Mouse (Mus musculus): Measurements from ENCODE around the gene Mapk1ip1l. TPM values are rescaled to one million over a fixed set of nuclear protein-coding genes. Genes with fewer than 3 reads are reported as not detected.

Mapk1ip1l gene
- 13.5 and 14.6 TPM in 2 replicates for polyA plus RNA-seq (2012; ENCODE audit: insufficient read depth, insufficient read length, missing spikeins)

- H3K4me3 ChIP-seq (ENCODE audit: insufficient read depth, low read depth, low read length), result peak within 1 kb of the TSS; percentile 100
- peak within 1 kb of the TSS; percentile 99 for H3K27ac ChIP-seq (replicated peaks; ENCODE audit: low read depth, low read length)
Observed at GRCm38 (mm10) chr14:47297785-47298407, at the start of gene Mapk1ip1l. Mapk1ip1l (plus strand) TSS chr14:47298266.

GRCm38 (mm10) chr14:47249839-47250238 is 48.2 kb upstream of the Mapk1ip1l start:
- Histone ChIP-seq H3K4me3 (ENCODE audit: insufficient read depth, low read depth, low read length) (no peak overlapping the region), H3K4me1 (ENCODE audit: control insufficient read depth, insufficient read depth, insufficient read length, low read length) (no peaks in the 10 kb centered on the region), H3K27ac (replicated peaks; ENCODE audit: low read depth, low read length) (no peak overlapping the region)

More at GRCm38 (mm10) chr14:47297785-47298407, at the start of gene Mapk1ip1l:
- H3K4me1 ChIP-seq (ENCODE audit: control insufficient read depth, insufficient read depth, insufficient read length, low read length), result peaks cover 6% of the 10 kb centered on the region

- H3K4me1 ChIP-seq (ENCODE audit: control insufficient read depth, insufficient read depth, insufficient read length, low read length), result no peaks in the 10 kb centered on the region
- no peak overlapping the region for H3K27ac ChIP-seq (replicated peaks; ENCODE audit: low read depth, low read length)
- H3K4me3 ChIP-seq (ENCODE audit: insufficient read depth, low read depth, low read length), result no peak overlapping the region
Observed at GRCm38 (mm10) chr14:47264866-47265265, 33.2 kb upstream of the Mapk1ip1l start.

GRCm38 (mm10) chr14:47265829-47266228 is 32.2 kb upstream of the Mapk1ip1l start:
- Histone ChIP-seq H3K27ac (replicated peaks; ENCODE audit: low read depth, low read length) (no peak overlapping the region), H3K4me3 (ENCODE audit: insufficient read depth, low read depth, low read length) (no peak overlapping the region), H3K4me1 (ENCODE audit: control insufficient read depth, insufficient read depth, insufficient read length, low read length) (no peaks in the 10 kb centered on the region)

GRCm38 (mm10) chr14:47269056-47269455 is 29.0 kb upstream of the Mapk1ip1l start:
- Histone ChIP-seq H3K27ac (replicated peaks; ENCODE audit: low read depth, low read length) (no peak overlapping the region), H3K4me1 (ENCODE audit: control insufficient read depth, insufficient read depth, insufficient read length, low read length) (no peaks in the 10 kb centered on the region), H3K4me3 (ENCODE audit: insufficient read depth, low read depth, low read length) (no peak overlapping the region)

- Histone ChIP-seq H3K4me3 (ENCODE audit: insufficient read depth, low read depth, low read length) (no peak overlapping the region), H3K4me1 (ENCODE audit: control insufficient read depth, insufficient read depth, insufficient read length, low read length) (no peaks in the 10 kb centered on the region), H3K27ac (replicated peaks; ENCODE audit: low read depth, low read length) (no peak overlapping the region)
Observed at GRCm38 (mm10) chr14:47269706-47270105, 28.4 kb upstream of the Mapk1ip1l start.

GRCm38 (mm10) chr14:47273751-47274150 is 24.3 kb upstream of the Mapk1ip1l start:
- Histone ChIP-seq H3K4me3 (ENCODE audit: insufficient read depth, low read depth, low read length) (no peak overlapping the region), H3K4me1 (ENCODE audit: control insufficient read depth, insufficient read depth, insufficient read length, low read length) (no peaks in the 10 kb centered on the region), H3K27ac (replicated peaks; ENCODE audit: low read depth, low read length) (no peak overlapping the region)

GRCm38 (mm10) chr14:47275417-47275816 is 22.6 kb upstream of the Mapk1ip1l start:
- H3K4me3 ChIP-seq (ENCODE audit: insufficient read depth, low read depth, low read length), result no peak overlapping the region
- H3K4me1 ChIP-seq (ENCODE audit: control insufficient read depth, insufficient read depth, insufficient read length, low read length), result no peaks in the 10 kb centered on the region
- H3K27ac ChIP-seq (replicated peaks; ENCODE audit: low read depth, low read length), result no peak overlapping the region

GRCm38 (mm10) chr14:47276036-47276603 is 21.9 kb upstream of the Mapk1ip1l start:
- H3K27ac ChIP-seq (replicated peaks; ENCODE audit: low read depth, low read length), result no peak overlapping the region
- H3K4me1 ChIP-seq (ENCODE audit: control insufficient read depth, insufficient read depth, insufficient read length, low read length), result no peaks in the 10 kb centered on the region
- peak overlapping the region; percentile 84 for H3K4me3 ChIP-seq (ENCODE audit: insufficient read depth, low read depth, low read length)

GRCm38 (mm10) chr14:47276637-47277393 is 21.3 kb upstream of the Mapk1ip1l start, which contains the start of the genes Wdhd1 and Socs4:
Wdhd1 (minus strand) TSS chr14:47276857.
Socs4 (plus strand) TSS chr14:47276931.
- Histone ChIP-seq H3K27ac (replicated peaks; ENCODE audit: low read depth, low read length) (peak within 1 kb of the TSS; percentile 88), H3K4me3 (ENCODE audit: insufficient read depth, low read depth, low read length) (peak within 1 kb of the TSS; percentile 84), H3K4me1 (ENCODE audit: control insufficient read depth, insufficient read depth, insufficient read length, low read length) (no peaks in the 10 kb centered on the region)

- H3K4me3 ChIP-seq (ENCODE audit: insufficient read depth, low read depth, low read length), result no peak overlapping the region
- no peaks in the 10 kb centered on the region for H3K4me1 ChIP-seq (ENCODE audit: control insufficient read depth, insufficient read depth, insufficient read length, low read length)
- no peak overlapping the region for H3K27ac ChIP-seq (replicated peaks; ENCODE audit: low read depth, low read length)
Observed at GRCm38 (mm10) chr14:47279058-47279457, 19.0 kb upstream of the Mapk1ip1l start.

- Histone ChIP-seq H3K4me1 (ENCODE audit: control insufficient read depth, insufficient read depth, insufficient read length, low read length) (no peaks in the 10 kb centered on the region), H3K27ac (replicated peaks; ENCODE audit: low read depth, low read length) (no peak overlapping the region)
Observed at GRCm38 (mm10) chr14:47281535-47281934, 16.5 kb upstream of the Mapk1ip1l start.

GRCm38 (mm10) chr14:47283568-47283967 is 14.5 kb upstream of the Mapk1ip1l start:
- Histone ChIP-seq H3K4me3 (ENCODE audit: insufficient read depth, low read depth, low read length) (no peak overlapping the region), H3K4me1 (ENCODE audit: control insufficient read depth, insufficient read depth, insufficient read length, low read length) (no peaks in the 10 kb centered on the region), H3K27ac (replicated peaks; ENCODE audit: low read depth, low read length) (no peak overlapping the region)

More at GRCm38 (mm10) chr14:47281535-47281934, 16.5 kb upstream of the Mapk1ip1l start:
- H3K4me3 ChIP-seq (ENCODE audit: insufficient read depth, low read depth, low read length), result no peak overlapping the region

GRCm38 (mm10) chr14:47285271-47285670 is 12.8 kb upstream of the Mapk1ip1l start:
- no peak overlapping the region for H3K27ac ChIP-seq (replicated peaks; ENCODE audit: low read depth, low read length)
- no peaks in the 10 kb centered on the region for H3K4me1 ChIP-seq (ENCODE audit: control insufficient read depth, insufficient read depth, insufficient read length, low read length)
- no peak overlapping the region for H3K4me3 ChIP-seq (ENCODE audit: insufficient read depth, low read depth, low read length)

GRCm38 (mm10) chr14:47286215-47286614 is 11.9 kb upstream of the Mapk1ip1l start:
- Histone ChIP-seq H3K4me3 (ENCODE audit: insufficient read depth, low read depth, low read length) (no peak overlapping the region), H3K27ac (replicated peaks; ENCODE audit: low read depth, low read length) (no peak overlapping the region), H3K4me1 (ENCODE audit: control insufficient read depth, insufficient read depth, insufficient read length, low read length) (no peaks in the 10 kb centered on the region)

All from brown adipose tissue, adult 24 weeks (tissue).